Mouse (Mus musculus) stomach, embryonic 15.5 days (tissue): ENCODE results near the gene Cntfr. TPM values are rescaled to one million over a fixed set of nuclear protein-coding genes. Genes with fewer than 3 reads are reported as not detected.

ENCODE experiments used
- ATAC-seq: fragments of 200-750 bp; cut with Nextera tagmentation; 2 replicates; pipeline ENCODE4 v1.8.0; 2017; ENCODE audit warnings: low read depth, moderate number of reproducible peaks, moderate TSS enrichment; ENCODE audit not compliant: insufficient read depth, low FRiP score
- H3K27ac ChIP-seq: fragments of 300-500 bp; sonication (generic); 2 replicates; pipeline ENCODE4 v1.5.1; 2015; ENCODE audit warnings: mild to moderate bottlenecking, inconsistent platforms
- H3K27me3 ChIP-seq: fragments of 300-500 bp; sonication (generic); replicated peaks from 2 replicates; pipeline ENCODE4 v1.6.1; 2015; ENCODE audit warnings: inconsistent platforms
- H3K36me3 ChIP-seq: fragments of 300-500 bp; sonication (generic); 2 replicates; pipeline ENCODE4 v1.6.1; 2015; ENCODE audit warnings: inconsistent platforms
- H3K4me1 ChIP-seq: fragments of 300-500 bp; sonication (generic); 2 replicates; pipeline ENCODE4 v1.6.1; 2015; ENCODE audit warnings: inconsistent platforms
- H3K4me2 ChIP-seq: fragments of 300-500 bp; sonication (generic); 2 replicates; pipeline ENCODE4 v1.6.1; 2015; ENCODE audit warnings: mild to moderate bottlenecking, inconsistent platforms
- H3K4me3 ChIP-seq: fragments of 300-500 bp; sonication (generic); replicated peaks from 2 replicates; pipeline ENCODE4 v1.5.1; 2015; ENCODE audit warnings: inconsistent platforms
- H3K9ac ChIP-seq: fragments of 300-500 bp; sonication (generic); 2 replicates; pipeline ENCODE4 v1.6.1; 2015; ENCODE audit warnings: inconsistent platforms
- H3K9me3 ChIP-seq: fragments of 300-500 bp; sonication (generic); 2 replicates; pipeline ENCODE4 v1.6.1; 2016; ENCODE audit warnings: inconsistent platforms
- WGBS: fragments of 180-500 bp; shearing (Covaris S2); methylation state at CpG from one replicate; pipeline ENCODE4 v1.1.7; 2015; 5-methylcytosine and 5-hydroxymethylcytosine counted together
- polyA plus RNA-seq: library from polyadenylated mRNA; unstranded; fragments of >200 nt; fragmentation: Nextera tagmentation; extraction: Ambion mirVana; gene quantifications from 2 replicates; pipeline ENCODE4 v1.2.1, GENCODE M21; 2015

Cntfr gene
- polyA plus RNA-seq, 1 experiment from 2014 or later: 8.3 TPM

DNA sequence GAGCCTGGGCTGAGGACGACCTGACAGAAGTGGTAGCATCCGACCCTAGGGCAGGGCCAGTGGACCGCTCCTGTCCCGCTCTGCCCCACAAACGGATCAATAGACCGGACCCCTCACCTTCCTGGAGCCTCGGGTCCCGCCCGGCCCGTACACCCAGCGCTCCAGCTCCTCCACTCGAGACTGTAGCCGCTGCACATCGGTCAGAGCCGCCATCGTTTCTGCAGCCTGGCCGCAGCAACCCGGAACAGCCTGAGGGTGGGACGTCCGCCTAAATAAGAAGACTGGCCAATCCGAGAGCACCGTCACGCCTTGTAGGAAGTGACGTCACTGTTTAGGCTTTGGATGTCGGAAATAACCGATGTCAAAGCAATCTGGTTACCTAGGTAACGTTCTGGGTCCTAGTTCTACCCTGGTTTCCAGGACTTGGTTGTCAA is 26.0 kb upstream of the Cntfr start, which contains the start of gene Dctn3:
Gene Dctn3, minus strand, starts transcription at position 253 of the 434 bp plus-strand sequence.
- H3K27ac ChIP-seq: no peak within 1 kb of the TSS
- H3K4me2 ChIP-seq: peak within 1 kb of the TSS; percentile 69
- H3K9me3 ChIP-seq: no peaks in the 10 kb centered on the region
- H3K27me3 ChIP-seq: peaks cover 44% of the 10 kb centered on the region
- peaks cover 10% of the 10 kb centered on the region; the same call in 1 of the 2 replicates for H3K4me1 ChIP-seq
- H3K36me3 ChIP-seq: peaks cover 8% of the 10 kb centered on the region
- H3K9ac ChIP-seq: peak within 1 kb of the TSS; percentile 56
- peak within 1 kb of the TSS; percentile 64 for H3K4me3 ChIP-seq
- ATAC-seq: peak; percentile 95
- WGBS: 0% methylated on average over 27 of the region's 27 CpGs

DNA sequence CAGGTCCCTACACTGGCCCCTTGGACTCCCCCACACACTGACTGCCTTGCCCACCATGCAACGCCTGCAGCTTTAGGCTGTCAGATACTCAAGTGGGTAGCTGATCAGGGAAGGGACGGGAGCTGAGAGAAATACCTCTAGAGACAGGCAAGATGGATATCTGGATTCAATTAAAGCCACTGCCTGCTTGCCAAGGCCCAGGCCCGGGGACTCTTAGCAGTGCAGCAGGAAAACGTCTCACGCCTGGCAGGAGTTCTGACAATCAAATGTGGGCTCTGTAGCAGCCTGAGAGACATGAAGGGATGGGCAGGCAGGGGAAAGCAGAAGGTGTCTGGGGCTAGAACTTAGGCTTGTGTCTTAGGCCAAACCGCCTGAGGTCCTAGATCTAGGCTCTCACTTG is 19.9 kb upstream of the Cntfr start:
- H3K4me2 ChIP-seq: no peak overlapping the region
- peaks cover 18% of the 10 kb centered on the region for H3K4me1 ChIP-seq
- no peak for ATAC-seq
- H3K27ac ChIP-seq: no peak overlapping the region
- 64% methylated on average over 6 of the region's 6 CpGs for WGBS
- H3K36me3 ChIP-seq: peaks cover 23% of the 10 kb centered on the region
- no peak overlapping the region for H3K9ac ChIP-seq
- no peak overlapping the region for H3K4me3 ChIP-seq
- H3K27me3 ChIP-seq: no peaks in the 10 kb centered on the region
- no peaks in the 10 kb centered on the region for H3K9me3 ChIP-seq

DNA sequence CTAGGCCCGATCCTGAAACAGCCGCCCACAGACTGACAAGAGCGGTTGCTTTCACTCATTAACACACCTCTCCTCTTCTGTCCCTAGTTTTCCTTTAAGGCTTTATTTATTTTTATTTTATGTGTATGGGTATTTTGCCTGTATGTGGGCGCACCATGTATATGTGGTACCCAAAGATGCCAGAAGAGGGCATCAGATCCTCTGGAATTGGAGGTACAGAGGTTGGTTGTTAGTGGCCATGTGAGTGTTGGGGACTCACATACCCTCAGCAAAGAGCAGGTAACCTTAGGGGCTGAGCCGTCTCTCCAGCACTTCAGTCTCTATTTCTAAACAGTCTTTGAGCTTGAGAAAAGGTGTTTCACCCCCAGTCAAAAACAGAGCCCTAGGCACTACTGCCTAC is 18.7 kb upstream of the Cntfr start:
- H3K36me3 ChIP-seq: peaks cover 23% of the 10 kb centered on the region

GRCm38 (mm10) chr4:41715082-41715481 is 18.2 kb upstream of the Cntfr start:
- 83% methylated on average over 8 of the region's 8 CpGs for WGBS
- no peak overlapping the region for H3K4me2 ChIP-seq
- no peak overlapping the region for H3K4me3 ChIP-seq
- H3K27ac ChIP-seq: no peak overlapping the region
- H3K4me1 ChIP-seq: peaks cover 22% of the 10 kb centered on the region
- no peak overlapping the region for H3K9ac ChIP-seq
- H3K36me3 ChIP-seq: peaks cover 19% of the 10 kb centered on the region
- no peaks in the 10 kb centered on the region for H3K9me3 ChIP-seq
- no peaks in the 10 kb centered on the region for H3K27me3 ChIP-seq
- ATAC-seq: no peak

More for the DNA sequence above, 18.7 kb upstream of the Cntfr start:
- Histone ChIP-seq H3K4me2 (no peak overlapping the region), H3K27ac (no peak overlapping the region), H3K9ac (no peak overlapping the region), H3K4me1 (peaks cover 22% of the 10 kb centered on the region), H3K27me3 (no peaks in the 10 kb centered on the region), H3K4me3 (no peak overlapping the region), H3K9me3 (no peaks in the 10 kb centered on the region)
- ATAC-seq: no peak
- 87% methylated on average over 5 of the region's 5 CpGs for WGBS

DNA sequence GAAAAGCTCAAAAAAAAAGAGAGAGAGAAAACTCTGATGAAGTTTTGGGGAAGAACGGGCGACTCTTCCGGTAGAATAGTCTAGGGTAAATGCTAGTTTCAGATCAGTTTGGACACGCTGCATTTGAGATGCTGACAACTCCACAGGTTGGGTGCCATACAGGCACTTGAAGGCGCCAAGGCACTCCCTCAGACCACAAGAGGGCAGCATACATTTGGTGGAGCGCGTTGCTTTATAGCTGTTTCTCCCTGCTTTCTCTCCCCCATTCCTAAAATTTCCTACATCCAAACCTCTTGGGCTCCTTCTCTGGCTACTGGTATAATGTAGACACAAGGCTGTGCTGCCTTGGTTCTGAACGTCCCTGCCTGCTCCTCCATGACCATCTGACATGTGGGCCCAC is 17.4 kb upstream of the Cntfr start:
- Histone ChIP-seq H3K4me2 (peak overlapping the region; percentile 81), H3K4me3 (peak overlapping the region; percentile 82), H3K9ac (no peak overlapping the region), H3K4me1 (peaks cover 22% of the 10 kb centered on the region), H3K9me3 (no peaks in the 10 kb centered on the region), H3K27ac (no peak overlapping the region), H3K36me3 (peaks cover 16% of the 10 kb centered on the region), H3K27me3 (no peaks in the 10 kb centered on the region)
- no peak for ATAC-seq
- 13% methylated on average over 8 of the region's 8 CpGs for WGBS

DNA sequence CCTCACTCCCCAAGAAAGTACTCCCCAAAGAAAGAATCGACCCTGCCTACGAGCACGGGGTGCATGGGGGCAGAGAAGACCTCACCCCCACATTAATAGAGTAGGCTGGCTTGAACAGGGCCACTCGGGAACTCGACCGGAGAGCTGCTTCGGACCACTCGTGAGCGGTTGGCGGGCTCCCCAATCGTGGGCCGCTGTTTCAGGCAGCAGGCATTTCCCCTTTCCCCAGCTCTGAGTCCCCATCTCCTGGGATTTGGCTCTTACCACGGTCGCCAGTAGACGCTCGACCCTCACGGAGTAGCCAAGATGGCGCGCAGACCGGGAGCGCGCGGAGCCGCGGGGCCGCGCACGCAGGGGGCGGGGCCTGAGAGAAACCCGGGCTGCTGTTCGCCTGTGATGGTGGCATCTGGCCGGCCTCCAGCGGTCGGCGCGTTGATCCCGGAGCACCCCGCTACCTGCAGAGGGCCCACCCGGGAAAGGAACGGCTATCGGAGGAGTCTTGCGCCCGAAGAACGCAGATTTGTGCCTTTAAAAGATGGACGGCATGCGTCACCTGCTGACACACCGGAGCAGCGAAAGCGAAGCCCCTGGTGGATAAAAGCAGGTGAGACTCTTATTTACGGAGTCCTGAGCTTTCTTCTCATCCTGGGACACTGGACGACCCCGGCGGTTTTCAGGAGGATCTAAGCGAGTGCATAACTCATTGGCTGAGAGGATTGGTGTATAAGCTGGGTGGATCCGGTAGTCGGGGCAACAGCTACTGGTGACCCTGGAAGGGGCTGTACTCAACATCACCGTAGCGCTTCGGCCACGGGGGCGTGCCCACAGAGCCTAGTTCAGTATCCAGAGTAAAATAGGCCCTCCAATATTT is 16.5 kb upstream of the Cntfr start, which contains the start of gene Rpp25l:
Gene Rpp25l, minus strand, starts transcription at position 338 of the 871 bp plus-strand sequence.
- no peaks in the 10 kb centered on the region for H3K9me3 ChIP-seq
- H3K9ac ChIP-seq: peak within 1 kb of the TSS; percentile 92
- H3K36me3 ChIP-seq: peaks cover 16% of the 10 kb centered on the region
- peaks cover 22% of the 10 kb centered on the region for H3K4me1 ChIP-seq
- H3K27me3 ChIP-seq: no peaks in the 10 kb centered on the region
- peak within 1 kb of the TSS; percentile 82 for H3K4me3 ChIP-seq
- H3K27ac ChIP-seq: peak within 1 kb of the TSS; percentile 70
- H3K4me2 ChIP-seq: peak within 1 kb of the TSS; percentile 81
- ATAC-seq: peak; percentile 74
- WGBS: under 1% methylated on average over 61 of the region's 61 CpGs

- ATAC-seq: peak; percentile 9; the same call in 1 of the 2 replicates
- no peaks in the 10 kb centered on the region for H3K9me3 ChIP-seq
- H3K9ac ChIP-seq: peak overlapping the region; percentile 92
- peak overlapping the region; percentile 82 for H3K4me3 ChIP-seq
- H3K36me3 ChIP-seq: peaks cover 12% of the 10 kb centered on the region
- H3K4me2 ChIP-seq: peak overlapping the region; percentile 81
- no peaks in the 10 kb centered on the region for H3K27me3 ChIP-seq
- WGBS: 36% methylated on average over 31 of the region's 31 CpGs
- H3K4me1 ChIP-seq: peaks cover 22% of the 10 kb centered on the region
- peak overlapping the region; percentile 70; the same call in 1 of the 2 replicates for H3K27ac ChIP-seq
Observed at GRCm38 (mm10) chr4:41712421-41713196, 15.7 kb upstream of the Cntfr start.

DNA sequence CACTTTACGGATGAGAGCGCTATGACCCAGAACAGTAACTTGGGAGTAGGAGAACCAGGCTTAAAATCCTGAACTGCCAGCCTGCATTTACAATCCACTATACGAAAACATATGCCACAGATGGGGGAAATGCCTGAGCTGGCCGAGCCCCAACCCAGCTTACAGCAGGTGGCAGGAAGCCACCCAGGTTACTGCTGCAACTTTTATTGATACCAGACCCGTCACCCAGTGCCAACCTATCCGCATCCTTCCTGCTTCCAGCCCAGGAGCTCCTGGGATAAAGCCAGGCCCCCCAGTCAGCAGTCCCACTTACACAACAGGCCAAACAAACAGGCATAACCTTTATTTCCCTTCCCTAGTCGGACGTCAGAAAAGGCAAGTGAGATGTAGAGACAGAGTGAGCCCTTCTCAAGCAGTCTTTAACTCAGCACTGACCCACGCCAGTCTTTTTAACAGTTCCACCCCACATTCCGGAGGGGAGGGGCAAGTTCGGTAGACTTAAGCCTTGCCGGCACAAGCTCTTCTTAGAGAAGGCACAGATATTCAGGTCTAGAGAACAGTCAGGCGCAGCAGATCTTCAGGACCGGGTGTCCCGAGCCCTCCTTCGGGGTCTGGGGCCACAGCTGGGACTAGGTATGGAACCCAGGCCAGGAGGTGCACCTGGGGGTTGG is 15.0 kb upstream of the Cntfr start:
- no peaks in the 10 kb centered on the region for H3K27me3 ChIP-seq
- H3K4me1 ChIP-seq: peaks cover 28% of the 10 kb centered on the region
- H3K36me3 ChIP-seq: peaks cover 4% of the 10 kb centered on the region; the same call in 1 of the 2 replicates
- no peaks in the 10 kb centered on the region for H3K9me3 ChIP-seq
- H3K27ac ChIP-seq: no peak overlapping the region
- no peak for ATAC-seq
- H3K4me2 ChIP-seq: peak overlapping the region; percentile 81
- peak overlapping the region; percentile 82 for H3K4me3 ChIP-seq
- peak overlapping the region; percentile 92; the same call in 1 of the 2 replicates for H3K9ac ChIP-seq
- 76% methylated on average over 16 of the region's 16 CpGs for WGBS

GRCm38 (mm10) chr4:41710229-41710628 is 13.3 kb upstream of the Cntfr start:
- Histone ChIP-seq H3K9me3 (no peaks in the 10 kb centered on the region), H3K4me2 (no peak overlapping the region), H3K36me3 (no peaks in the 10 kb centered on the region), H3K4me1 (peaks cover 31% of the 10 kb centered on the region), H3K9ac (no peak overlapping the region), H3K27ac (no peak overlapping the region), H3K27me3 (peaks cover 6% of the 10 kb centered on the region; the same call in 1 of the 2 replicates), H3K4me3 (no peak overlapping the region)
- WGBS: 50% methylated on average over 4 of the region's 4 CpGs
- no peak for ATAC-seq

GRCm38 (mm10) chr4:41708192-41708745 is 11.4 kb upstream of the Cntfr start:
- Histone ChIP-seq H3K27ac (no peak overlapping the region), H3K36me3 (no peaks in the 10 kb centered on the region), H3K9ac (no peak overlapping the region), H3K9me3 (no peaks in the 10 kb centered on the region), H3K27me3 (peaks cover 6% of the 10 kb centered on the region; the same call in 1 of the 2 replicates), H3K4me2 (peak overlapping the region; percentile 26; the same call in 1 of the 2 replicates), H3K4me1 (peaks cover 27% of the 10 kb centered on the region), H3K4me3 (no peak overlapping the region)
- no peak; the same call in 1 of the 2 replicates for ATAC-seq
- 25% methylated on average over 8 of the region's 8 CpGs for WGBS

DNA sequence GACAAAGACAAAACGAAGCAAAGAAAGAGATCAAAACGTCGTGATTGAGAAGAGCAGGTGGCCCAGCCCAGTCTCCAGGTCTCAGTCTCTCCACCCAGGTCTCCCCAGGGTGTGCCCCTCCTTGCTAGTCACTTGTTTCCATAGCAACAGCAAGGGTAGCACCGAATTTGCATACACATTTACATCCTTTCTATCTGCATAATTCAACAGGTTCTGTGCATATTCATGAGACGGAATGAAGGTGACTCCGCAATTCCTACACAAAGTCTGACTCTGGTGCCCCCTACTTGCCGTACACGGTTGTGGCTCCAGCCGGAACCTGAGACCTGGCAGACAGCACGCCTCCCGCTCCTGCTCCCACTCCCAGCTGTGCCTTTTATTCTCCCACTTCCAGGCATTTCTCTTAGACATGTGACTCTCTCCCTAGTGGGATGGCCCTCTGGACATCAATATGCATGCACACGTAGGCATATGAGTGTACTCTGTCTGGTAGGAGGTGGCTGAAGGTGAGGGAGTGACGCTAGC is 10.2 kb upstream of the Cntfr start:
- Histone ChIP-seq H3K27ac (no peak overlapping the region), H3K4me3 (no peak overlapping the region), H3K9ac (no peak overlapping the region), H3K36me3 (no peaks in the 10 kb centered on the region), H3K9me3 (no peaks in the 10 kb centered on the region), H3K4me1 (peaks cover 17% of the 10 kb centered on the region), H3K27me3 (peaks cover 6% of the 10 kb centered on the region; the same call in 1 of the 2 replicates), H3K4me2 (no peak overlapping the region)
- peak; percentile 51 for ATAC-seq
- 4% methylated on average over 13 of the region's 13 CpGs for WGBS
